Mouse (Mus musculus) fat pad, adult 2 months (tissue): Measurements from ENCODE around the gene Cryab.

Experiments
- DNase-seq: peaks from one replicate; pipeline ENCODE4 v3.0.0-alpha.2; 2011; ENCODE audit warnings: low read depth, low spot score; ENCODE audit errors: extremely low read depth

The Cryab gene

GRCm38 (mm10) chr9:50795266-50795665 lies 44.1 kb downstream of the Cryab start:
- DNase-seq: no peak

GRCm38 (mm10) chr9:50796776-50797175 lies 45.7 kb downstream of the Cryab start:
- DNase-seq: no peak

- no peak for DNase-seq
Measured at GRCm38 (mm10) chr9:50797641-50798040, 46.5 kb downstream of the Cryab start.

- DNase-seq: no peak
Measured at GRCm38 (mm10) chr9:50798368-50798767, 47.2 kb downstream of the Cryab start.

- no peak for DNase-seq
Measured at GRCm38 (mm10) chr9:50800985-50801384, 49.9 kb downstream of the Cryab start.

- DNase-seq: no peak
Measured at GRCm38 (mm10) chr9:50803055-50803671, 52.0 kb downstream of the Cryab start.
